Mouse (Mus musculus) CH12F3 (cell line): ENCODE measurements around the gene Olfr631.
"Not testable (repeated sequence)": the region's sequence is repeated elsewhere in the genome, so short reads cannot be mapped to it uniquely, and the experiment has no call there.

Experiments
- in situ Hi-C: fragments of 300-500 bp; cut with MboI; formaldehyde crosslinking; loops from 2 replicates; pipeline ENCODE4 v1.14.3; 2020; ENCODE audit warnings: low sequenced_read_pairs

Gene Olfr631

DNA sequence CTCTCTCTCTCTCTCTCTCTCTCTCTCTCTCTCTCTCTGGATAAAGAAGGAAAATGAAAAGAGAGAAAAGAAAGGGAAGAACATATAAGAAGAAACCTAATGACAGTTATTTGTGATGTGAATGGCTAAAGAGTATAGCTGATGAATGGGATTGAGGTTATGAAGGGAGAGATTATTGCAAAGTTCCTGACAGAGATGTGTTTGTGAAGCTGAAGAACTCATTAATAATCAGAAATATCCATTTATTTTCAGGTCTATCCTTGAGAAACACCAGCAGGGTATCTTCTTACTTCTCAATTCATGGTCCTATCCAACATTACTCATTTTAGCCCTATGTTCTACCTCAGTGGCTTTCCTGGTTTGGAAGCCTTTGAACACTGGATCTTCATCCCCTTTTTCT, at the start of gene Olfr631:
Gene Olfr631, plus strand, starts transcription at position 301 of the 400 bp plus-strand sequence.
- in situ Hi-C loops, result no loop called here

DNA sequence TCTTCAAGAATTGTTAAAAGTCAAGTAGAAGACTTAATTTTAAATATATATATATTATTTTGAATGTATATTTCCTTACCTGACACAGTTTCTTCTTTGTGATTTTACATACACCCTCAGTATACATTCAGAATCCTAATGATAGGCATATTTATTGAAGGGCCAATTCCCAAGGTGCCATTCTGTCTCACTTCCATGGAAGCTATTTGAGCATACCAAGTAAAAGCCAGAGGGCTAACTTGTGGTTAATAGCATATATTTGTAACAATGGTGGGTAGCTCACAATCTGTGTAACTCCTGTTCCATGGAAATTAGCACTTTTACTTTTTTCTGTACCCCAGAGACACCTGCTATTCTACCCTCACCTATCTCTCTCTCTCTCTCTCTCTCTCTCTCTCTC, 42.5 kb upstream of the Olfr631 start, which contains the start of gene Olfr66:
Gene Olfr66, minus strand, starts transcription at position 101 of the 400 bp plus-strand sequence.
- in situ Hi-C loops, result no loop called here

DNA sequence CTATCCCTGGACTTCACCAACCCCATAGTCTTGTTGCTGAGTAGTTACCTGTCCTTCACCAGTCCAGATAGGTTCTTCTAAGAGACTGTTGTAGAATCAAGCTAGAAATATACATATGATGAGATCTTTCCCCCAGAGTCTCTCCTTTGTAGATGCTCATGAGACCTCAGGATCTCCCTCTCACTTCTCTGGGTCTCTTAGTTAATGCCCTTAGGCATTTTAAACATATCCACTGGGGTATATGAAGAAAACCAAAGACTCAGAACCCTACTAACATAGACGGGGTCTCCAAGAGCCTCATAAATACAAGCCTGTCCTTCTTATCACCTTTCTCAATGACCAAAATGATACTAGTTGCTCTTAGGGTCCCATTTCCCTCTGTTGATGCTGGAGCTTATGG, 34.2 kb upstream of the Olfr631 start, which contains the start of gene Olfr64:
Gene Olfr64, minus strand, starts transcription at position 101 of the 400 bp plus-strand sequence.
- in situ Hi-C loops, result no loop called here

DNA sequence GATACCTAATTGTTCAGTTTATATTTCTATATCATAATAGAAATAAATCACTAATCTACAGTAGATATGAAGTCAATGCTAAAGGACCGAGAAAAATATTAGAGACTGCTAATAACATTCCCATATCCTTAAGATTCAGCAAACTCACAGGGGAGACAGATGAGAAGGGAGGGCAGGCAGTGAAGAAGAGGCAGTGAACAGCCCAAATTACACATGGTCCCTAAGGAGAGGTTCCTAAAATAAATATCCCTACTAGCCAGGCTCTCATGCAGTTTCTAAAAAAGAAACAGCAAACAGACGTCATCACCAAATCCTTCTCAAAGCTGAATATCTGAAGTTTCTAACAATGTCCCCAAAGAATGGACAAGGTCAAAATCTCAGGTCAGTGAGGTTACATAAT, 25.4 kb upstream of the Olfr631 start, which contains the start of gene Olfr65:
Gene Olfr65, plus strand, starts transcription at position 301 of the 400 bp plus-strand sequence.
- in situ Hi-C loops, result no loop called here

DNA sequence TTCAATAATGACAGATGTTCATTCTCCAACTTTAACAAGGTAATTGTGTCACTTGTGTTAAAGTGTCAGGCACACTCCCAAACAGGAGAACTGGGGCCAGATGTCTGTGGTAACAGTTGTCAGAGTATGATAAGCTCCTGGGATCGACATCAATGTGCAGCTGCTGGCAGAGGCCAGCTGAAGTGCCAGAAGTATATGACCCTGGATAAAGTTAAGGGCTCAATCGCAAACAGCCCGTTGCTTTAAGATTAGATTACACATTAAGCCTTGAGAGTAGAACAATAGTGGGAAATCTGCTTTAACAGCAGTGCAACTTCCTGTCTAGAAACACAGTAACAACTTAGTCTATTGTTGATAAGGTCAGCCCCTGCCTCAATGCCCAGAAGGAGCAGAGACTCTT, 18.6 kb upstream of the Olfr631 start:
- in situ Hi-C loops, result no loop called here

DNA sequence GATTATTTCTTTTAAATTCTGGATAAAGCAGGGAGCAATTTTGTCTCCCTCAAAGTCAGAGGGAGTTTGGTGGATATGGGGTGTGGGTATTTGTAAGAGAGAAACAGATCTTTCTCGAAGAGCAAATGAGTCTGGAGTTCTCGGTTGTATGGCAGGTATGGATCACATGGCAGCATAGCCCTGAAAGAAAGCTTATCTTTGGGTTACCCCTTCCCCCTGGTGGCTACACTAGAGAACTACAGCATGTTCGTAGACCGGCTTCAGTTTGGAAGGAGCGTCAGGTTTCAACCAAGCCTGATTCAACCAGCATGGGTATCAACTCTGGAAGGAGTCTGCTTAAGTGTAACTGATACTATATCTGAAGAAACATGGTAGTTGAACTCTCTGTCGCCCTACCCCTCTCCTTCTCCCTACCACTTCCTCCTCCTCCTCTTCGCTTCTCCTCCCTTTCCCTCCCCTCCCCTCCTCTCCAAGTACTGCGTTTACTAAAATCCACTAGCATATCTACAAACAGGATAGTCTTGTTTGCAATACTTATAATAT, 15.6 kb upstream of the Olfr631 start:
- in situ Hi-C loops, result no loop called here

DNA sequence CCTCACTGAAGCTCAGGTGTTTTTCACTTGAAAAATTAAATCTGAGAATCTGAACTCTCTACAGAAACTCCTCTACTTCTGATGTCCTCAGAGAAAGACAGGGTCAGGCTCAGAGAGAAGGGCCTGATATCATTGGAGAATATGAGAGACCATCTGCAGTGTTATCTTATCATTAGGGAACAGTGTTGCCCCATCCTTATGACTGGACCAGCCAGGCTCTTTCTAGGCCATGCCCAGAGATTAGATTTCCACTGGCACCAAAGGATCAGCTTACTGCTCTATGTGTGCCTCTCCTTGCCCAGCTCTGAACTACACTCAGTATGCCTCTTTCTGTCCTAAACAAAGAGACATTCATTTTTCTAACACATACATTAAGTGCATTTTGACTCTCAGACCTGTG, 13.3 kb upstream of the Olfr631 start:
- in situ Hi-C loops, result no loop called here

DNA sequence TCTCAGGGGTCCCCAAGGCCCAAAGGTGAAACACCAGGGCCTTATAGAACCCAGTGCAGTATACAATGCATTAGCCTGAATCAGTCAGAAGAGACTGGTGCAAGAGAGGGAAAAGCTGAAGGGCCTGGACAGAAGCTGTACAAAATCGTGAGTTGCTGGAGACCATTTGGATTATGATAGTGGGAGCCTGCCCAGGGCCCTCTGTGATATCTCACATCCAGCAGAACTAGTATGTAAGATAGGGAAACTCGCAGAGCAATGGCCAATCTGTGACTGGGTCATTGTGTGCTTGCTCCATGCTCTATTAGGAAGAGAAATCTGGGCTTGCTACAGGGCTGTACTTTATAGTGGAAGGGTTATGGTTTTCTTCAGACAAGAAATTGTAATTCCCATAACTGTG, 5.6 kb downstream of the Olfr631 start, which contains the start of gene Olfr632:
Gene Olfr632, plus strand, starts transcription at position 84 of the 400 bp plus-strand sequence.
- in situ Hi-C loops, result no loop called here

DNA sequence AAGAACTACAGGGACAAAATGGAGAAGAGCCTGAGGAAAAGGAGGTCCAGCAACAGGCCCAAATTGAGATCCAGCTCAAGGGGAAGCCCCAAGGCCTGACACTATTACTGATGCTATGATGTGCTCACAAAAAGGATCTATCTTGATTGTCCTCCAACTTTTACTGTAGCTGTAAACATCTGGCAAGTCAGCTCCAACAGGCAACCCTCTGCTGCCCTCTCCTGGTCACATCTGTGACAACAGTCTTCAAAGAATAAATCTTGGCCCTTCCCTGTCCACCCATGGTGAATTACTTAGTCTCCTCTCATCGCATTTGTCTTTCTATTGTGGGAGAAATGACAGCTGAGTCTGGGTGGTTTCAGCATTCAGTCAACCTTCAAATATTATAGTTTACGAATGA, 14.1 kb downstream of the Olfr631 start:
- in situ Hi-C loops, result no loop called here

DNA sequence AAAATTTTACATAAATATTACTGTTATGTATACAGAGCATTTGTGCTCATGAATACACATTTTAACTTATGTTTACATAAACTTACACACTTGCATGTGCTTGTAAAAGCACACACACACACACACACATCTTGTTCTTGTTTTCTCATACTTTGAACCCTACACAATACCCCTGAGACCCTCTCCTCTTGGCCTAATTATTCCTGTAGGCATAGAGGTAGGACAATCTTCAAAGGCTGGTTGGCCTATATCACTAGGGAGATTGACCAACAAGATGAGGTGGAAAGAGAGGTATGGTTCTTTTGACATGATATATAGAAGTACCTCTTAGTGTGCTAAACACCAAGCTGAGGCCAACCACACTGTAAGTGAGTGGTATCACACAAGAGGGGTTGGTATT, 15.5 kb downstream of the Olfr631 start, which contains the start of gene Olfr633:
Gene Olfr633, plus strand, starts transcription at position 301 of the 400 bp plus-strand sequence.
- in situ Hi-C loops, result no loop called here

DNA sequence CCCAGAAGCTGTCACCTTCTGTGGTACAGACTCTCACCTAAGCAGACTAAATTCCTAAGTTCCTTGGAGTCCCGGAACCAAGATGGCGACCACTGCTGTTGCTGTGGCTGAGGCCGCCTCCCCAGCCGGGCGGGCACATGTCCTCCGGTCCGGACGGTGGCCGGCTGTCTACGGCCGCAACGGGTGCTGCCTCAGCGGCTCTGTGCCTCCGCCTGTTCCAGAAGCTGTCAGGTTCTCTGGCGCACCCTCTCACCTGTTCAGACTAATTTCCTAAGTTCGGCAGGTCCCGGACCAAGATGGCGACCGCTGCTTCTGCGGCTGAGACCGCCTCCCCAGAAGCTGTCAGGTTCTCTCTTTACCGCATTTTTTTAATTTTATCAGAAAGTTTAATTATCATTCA, 38.2 kb downstream of the Olfr631 start:
- in situ Hi-C loops, result not testable (repeated sequence)

DNA sequence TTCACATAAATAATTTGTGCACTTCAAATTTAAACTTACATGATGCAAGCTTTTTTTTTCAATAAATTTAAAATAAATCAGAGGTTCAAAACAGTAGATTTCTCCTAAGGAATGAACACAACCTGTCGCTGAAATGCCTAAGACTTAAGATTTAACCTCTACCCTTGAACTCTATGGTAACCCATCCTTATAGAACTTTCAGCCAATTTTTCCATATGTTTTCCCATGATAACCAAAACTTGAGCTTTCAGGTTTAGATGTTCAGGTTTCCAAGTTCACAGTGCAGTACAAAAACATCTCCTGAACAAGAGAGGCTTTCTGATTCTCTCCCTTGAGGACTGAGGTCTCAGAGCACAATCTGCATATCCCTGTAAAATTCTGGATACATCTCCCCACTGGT, 42.2 kb downstream of the Olfr631 start, which contains the start of gene Olfr635:
Gene Olfr635, plus strand, starts transcription at position 301 of the 400 bp plus-strand sequence.
- in situ Hi-C loops, result no loop called here

DNA sequence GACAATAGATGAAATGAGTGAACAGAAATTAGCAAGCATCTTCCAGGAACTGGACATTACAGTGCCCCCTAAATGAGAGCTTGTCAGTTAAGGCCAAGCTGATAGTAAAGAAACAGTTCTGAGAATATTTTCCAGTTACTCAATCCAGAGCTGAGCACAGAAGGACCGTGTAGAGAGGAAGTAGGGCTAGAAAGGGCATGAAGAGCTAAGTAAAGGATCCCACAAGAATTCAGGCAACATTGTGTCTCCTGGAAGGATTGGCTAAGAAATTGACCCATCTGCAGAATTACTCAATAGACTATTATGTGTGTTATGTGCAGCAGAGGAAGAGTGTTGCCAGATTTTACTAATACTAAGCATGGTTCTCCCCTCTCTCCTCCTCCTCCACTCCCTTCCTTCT, 43.2 kb downstream of the Olfr631 start:
- in situ Hi-C loops, result no loop called here
